Mouse (Mus musculus) ES-E14 (cell line): Measurements from ENCODE around the gene Rufy4. TPM values are rescaled to one million over a fixed set of nuclear protein-coding genes. Genes with fewer than 3 reads are reported as not detected.
A peak's percentile ranks its signal among the peaks of the same experiment; 100 is the strongest.

Experiments
- DNase-seq: peaks from one replicate; pipeline ENCODE4 v3.0.0-alpha.2; 2013; ENCODE audit warnings: low read depth, low spot score
- H3K27ac ChIP-seq: 2 replicates; pipeline ENCODE4 v1.5.1; 2012; ENCODE audit warnings: low read depth, mild to moderate bottlenecking, low read length, moderate library complexity, mixed read lengths; ENCODE audit not compliant: poor library complexity, insufficient read depth, severe bottlenecking
- H3K36me3 ChIP-seq: 2 replicates; pipeline ENCODE4 v1.6.1; 2012; ENCODE audit warnings: mild to moderate bottlenecking, low read length, moderate library complexity, mixed read lengths; ENCODE audit not compliant: control insufficient read depth, poor library complexity, insufficient read depth, severe bottlenecking
- H3K4me1 ChIP-seq, 2 experiments: fragments of 150-350 bp in 1 of 2; sonication (generic) in 1 of 2; 2 replicates each; pipeline ENCODE4 v1.6.1; 2012; ENCODE audit warnings: low read length in 2 of 2, mild to moderate bottlenecking in 1 of 2, mixed read lengths in 1 of 2; ENCODE audit not compliant: control insufficient read depth in 2 of 2, insufficient read depth in 2 of 2, poor library complexity in 1 of 2
- H3K4me3 ChIP-seq, 2 experiments: fragments of 150-350 bp in 1 of 2; sonication (generic) in 1 of 2; 2 replicates each; pipeline ENCODE4 v1.5.1; 2012; ENCODE audit warnings: low read length in 2 of 2, low read depth in 1 of 2, mild to moderate bottlenecking in 1 of 2, mixed read lengths in 1 of 2; ENCODE audit not compliant: insufficient read depth in 1 of 2, poor library complexity in 1 of 2, severe bottlenecking in 1 of 2
- H3K9ac ChIP-seq: 2 replicates; pipeline ENCODE4 v1.6.1; 2012; ENCODE audit warnings: low read depth, mild to moderate bottlenecking, low read length, mixed read lengths; ENCODE audit not compliant: poor library complexity, insufficient read depth, severe bottlenecking
- H3K9me3 ChIP-seq: fragments of 150-350 bp; sonication (generic); 2 replicates; pipeline ENCODE4 v1.6.1; 2012; ENCODE audit warnings: low read depth, mild to moderate bottlenecking, low read length; ENCODE audit not compliant: control insufficient read depth, insufficient read depth
- CHD2 ChIP-seq: IDR thresholded peaks from 2 replicates; pipeline ENCODE4 v1.6.1; 2014; ENCODE audit warnings: mild to moderate bottlenecking, low read depth, low read length, inconsistent platforms
- HCFC1 ChIP-seq: IDR thresholded peaks from 2 replicates; pipeline ENCODE4 v1.6.1; 2012; ENCODE audit warnings: low read length, inconsistent platforms, borderline replicate concordance; ENCODE audit not compliant: insufficient read depth
- MAFK ChIP-seq: IDR thresholded peaks from 2 replicates; pipeline ENCODE4 v1.6.1; 2014; ENCODE audit warnings: mild to moderate bottlenecking, low read depth, low read length, inconsistent platforms; ENCODE audit not compliant: insufficient read depth
- ZC3H11A ChIP-seq: IDR thresholded peaks from 2 replicates; pipeline ENCODE4 v1.6.1; 2012; ENCODE audit warnings: low read depth, mild to moderate bottlenecking, inconsistent platforms, low read length, borderline replicate concordance
- ZNF384 ChIP-seq: IDR thresholded peaks from 2 replicates; pipeline ENCODE4 v1.6.1; 2012; ENCODE audit warnings: low read depth, low read length, inconsistent platforms
- in situ Hi-C, 2 experiments: fragments of 600-800 bp; cut with MboI; formaldehyde crosslinking; loops; one replicate each; pipeline ENCODE4 v1.15.1; 2025; ENCODE audit warnings: low sequenced_read_pairs in 2 of 2, inconsistent platforms in 1 of 2; ENCODE audit not compliant: unreplicated experiment in 2 of 2
- total RNA-seq: library from RNA; depleted of rRNA; stranded (reverse); fragments of 300-350 nt; gene quantifications from 2 replicates; pipeline ENCODE4 v1.2.3, GENCODE M21; 2012

The Rufy4 gene
- total RNA-seq, 1 experiment, result not detected

GRCm38 (mm10) chr1:74091138-74091537, 34.2 kb upstream of the Rufy4 start:
- in situ Hi-C loops, result no loop called here
- H3K4me3 ChIP-seq, result peak overlapping the region in 1 of 2 experiments; percentile 8; a peak in 1 of 4 replicates
- H3K36me3 ChIP-seq, result no peaks in the 10 kb centered on the region
- no peaks in the 10 kb centered on the region for H3K9me3 ChIP-seq
- H3K4me1 ChIP-seq, result peaks cover 3 to 31% of the 10 kb centered on the region in 2 experiments; a peak in 3 of 4 replicates
- peak overlapping the region; percentile 74; the same call in 1 of the 2 replicates for H3K27ac ChIP-seq
- TF ChIP-seq CHD2 (no peak), HCFC1 (no peak), MAFK (no peak), ZNF384 (no peak), ZC3H11A (no peak)
- no peak for DNase-seq
- peak overlapping the region; percentile 28; the same call in 1 of the 2 replicates for H3K9ac ChIP-seq

DNA sequence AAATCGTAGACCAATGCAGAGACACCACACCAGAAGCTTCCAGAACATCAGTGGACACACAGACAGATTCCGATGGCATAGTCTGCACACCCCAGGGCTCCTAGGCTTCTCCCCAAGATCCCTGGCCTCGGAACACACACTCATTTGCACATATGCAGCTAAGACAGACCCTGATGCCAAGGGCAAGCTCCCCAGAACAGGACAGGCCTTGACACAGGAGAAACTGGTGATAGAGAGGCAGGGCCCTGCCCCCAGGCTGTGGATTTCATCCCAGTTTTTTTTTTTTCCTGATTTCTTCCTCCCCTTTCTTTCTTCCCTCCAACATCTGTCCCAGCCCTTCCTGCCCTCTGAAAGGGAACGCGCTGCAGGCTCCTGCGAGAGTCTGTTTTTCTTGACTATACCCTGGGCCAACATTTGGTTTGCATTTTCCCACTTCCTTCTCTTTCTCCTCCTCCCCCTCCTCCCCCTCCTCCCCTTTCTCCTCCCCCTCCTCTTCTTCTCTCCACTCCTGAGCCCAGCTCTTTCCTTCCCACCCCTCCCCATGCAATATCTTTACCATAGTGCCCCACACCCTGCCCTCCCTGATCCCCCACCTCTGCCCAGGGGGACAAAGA, 33.6 kb upstream of the Rufy4 start:
- Histone ChIP-seq H3K4me3 (0 out of 4 replicates have a peak overlapping the region, but pooled peaks of 1 of the 2 experiments have one; percentile 8), H3K36me3 (no peaks in the 10 kb centered on the region), H3K27ac (peak overlapping the region; percentile 74; the same call in 1 of the 2 replicates), H3K9ac (peak overlapping the region; percentile 28; the same call in 1 of the 2 replicates), H3K9me3 (no peaks in the 10 kb centered on the region), H3K4me1 (peaks cover 3 to 31% of the 10 kb centered on the region in 2 experiments; a peak in 3 of 4 replicates)
- TF ChIP-seq ZC3H11A, result no peak
- TF ChIP-seq CHD2, result no peak
- no peak for TF ChIP-seq HCFC1
- no peak for DNase-seq
- in situ Hi-C loops, result no loop called here

- H3K4me3 ChIP-seq, result no peak overlapping the region
- no peak overlapping the region; the same call in 1 of the 2 replicates for H3K27ac ChIP-seq
- in situ Hi-C loops, result no loop called here
- TF ChIP-seq MAFK, result no peak
- no peak for TF ChIP-seq HCFC1
- no peak for TF ChIP-seq ZNF384
- TF ChIP-seq ZC3H11A, result no peak
- no peak for TF ChIP-seq CHD2
- H3K36me3 ChIP-seq, result no peaks in the 10 kb centered on the region
- no peak for DNase-seq
- no peaks in the 10 kb centered on the region for H3K9me3 ChIP-seq
- no peak overlapping the region; the same call in 1 of the 2 replicates for H3K9ac ChIP-seq
- H3K4me1 ChIP-seq, result peaks cover 3 to 31% of the 10 kb centered on the region in 2 experiments; a peak in 3 of 4 replicates
Measured at GRCm38 (mm10) chr1:74092242-74092641, 33.1 kb upstream of the Rufy4 start.

GRCm38 (mm10) chr1:74093447-74093846, 31.9 kb upstream of the Rufy4 start:
- H3K27ac ChIP-seq, result no peak overlapping the region
- in situ Hi-C loops, result no loop called here
- H3K9ac ChIP-seq, result no peak overlapping the region
- TF ChIP-seq CHD2 (no peak), HCFC1 (no peak), MAFK (no peak), ZNF384 (no peak), ZC3H11A (no peak)
- H3K9me3 ChIP-seq, result no peaks in the 10 kb centered on the region
- no peak for DNase-seq
- no peaks in the 10 kb centered on the region for H3K36me3 ChIP-seq
- peaks cover 3 to 31% of the 10 kb centered on the region in 2 experiments; a peak in 3 of 4 replicates for H3K4me1 ChIP-seq
- no peak overlapping the region for H3K4me3 ChIP-seq
